Mouse (Mus musculus) T-helper 1 cell (primary cell): Measurements from ENCODE around the gene Ckb.
"Not testable (repeated sequence)": the region's sequence is repeated elsewhere in the genome, so short reads cannot be mapped to it uniquely, and the experiment has no call there.

Experiments used
- in situ Hi-C: fragments of 300-600 bp; cut with MboI, MseI; formaldehyde crosslinking; loops from one replicate; pipeline ENCODE4 v1.15.1; 2025; ENCODE audit warnings: high pct_unique_total_duplicates

Ckb gene

DNA sequence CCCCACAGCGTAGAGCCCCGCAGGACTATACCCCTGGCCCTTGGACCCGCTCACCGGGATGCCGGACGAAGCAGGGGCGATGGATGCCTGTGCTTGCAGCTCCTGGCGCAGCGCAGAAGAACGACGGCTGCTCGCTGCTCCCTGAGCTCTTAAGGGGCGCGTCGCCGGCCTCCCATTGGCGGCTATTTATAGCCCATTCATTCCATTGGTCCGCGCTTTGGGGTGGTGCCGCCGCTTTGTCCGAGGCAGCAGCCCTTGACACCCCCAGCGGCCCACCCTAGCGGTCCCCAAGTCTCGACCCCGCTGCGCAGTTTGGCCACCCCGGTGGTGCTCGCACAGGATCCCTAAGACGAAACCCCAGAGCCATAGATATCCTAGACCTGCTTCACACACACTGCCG lies at the start of gene Ckb:
TSS of gene Ckb (minus strand) at position 163 of the 400 bp plus-strand sequence.
- in situ Hi-C loops = loop anchor here (10.0 kb wide), 1 partner anchor 983 kb away; no protein-coding TSS in a partner anchor

DNA sequence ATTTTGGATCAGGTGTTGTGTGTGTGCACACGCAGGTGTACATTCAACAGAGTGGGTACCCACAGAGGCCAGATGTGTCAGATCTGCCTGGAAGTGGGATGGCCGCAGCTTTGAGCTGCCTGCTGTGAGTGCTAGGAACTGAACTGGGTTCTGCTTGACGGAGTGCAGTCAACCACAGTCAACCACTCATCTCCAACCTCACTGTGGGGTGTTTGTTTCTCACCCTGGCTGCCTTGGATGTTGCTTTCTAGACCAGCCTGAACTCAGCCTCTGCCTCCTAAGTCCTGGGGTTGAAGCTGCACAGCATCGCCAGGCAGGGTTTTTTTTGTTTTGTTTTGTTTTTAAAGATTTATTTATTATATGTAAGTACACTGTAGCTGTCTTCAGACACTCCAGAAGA lies 48.1 kb upstream of the Ckb start:
- in situ Hi-C loops = no loop called here

DNA sequence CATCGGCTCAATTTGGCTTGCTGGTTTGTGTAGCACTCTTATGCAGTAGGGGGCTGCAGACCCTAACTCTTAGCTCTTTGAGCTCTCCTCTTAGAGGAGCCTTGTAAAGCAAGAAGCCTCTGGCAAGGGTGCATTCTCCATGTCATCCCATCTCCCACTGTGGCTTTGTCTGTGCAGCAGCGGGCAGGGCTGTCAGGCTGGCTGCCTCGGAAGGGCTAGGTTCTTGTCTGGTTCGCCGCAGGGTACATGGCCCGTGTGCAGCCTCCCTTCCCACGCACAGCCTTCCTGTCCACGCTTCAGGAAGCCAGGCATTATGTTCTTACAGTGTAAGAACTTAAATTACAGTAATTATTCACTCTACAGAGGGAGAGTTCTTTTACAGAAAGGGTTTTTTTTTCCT lies 46.5 kb upstream of the Ckb start:
- in situ Hi-C loops = no loop called here

DNA sequence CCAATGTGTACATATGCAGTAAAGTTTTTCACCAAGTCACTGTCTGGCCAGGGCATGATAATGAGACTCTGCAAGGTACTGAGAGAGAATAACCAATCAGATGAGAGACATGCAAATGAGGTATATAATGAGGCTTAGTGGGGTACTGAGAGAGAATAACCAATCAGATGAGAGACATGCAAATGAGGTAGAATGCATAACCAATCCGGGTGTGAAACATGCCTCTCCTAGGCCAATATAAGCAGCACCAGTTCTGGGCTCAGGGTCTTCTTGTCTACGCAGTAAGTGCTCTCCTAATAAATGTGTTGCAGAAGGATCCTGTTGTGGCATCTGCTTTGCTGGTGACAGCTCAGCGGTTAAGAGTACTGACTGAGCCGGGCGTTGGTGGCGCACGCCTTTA lies 44.4 kb upstream of the Ckb start:
- in situ Hi-C loops = no loop called here

DNA sequence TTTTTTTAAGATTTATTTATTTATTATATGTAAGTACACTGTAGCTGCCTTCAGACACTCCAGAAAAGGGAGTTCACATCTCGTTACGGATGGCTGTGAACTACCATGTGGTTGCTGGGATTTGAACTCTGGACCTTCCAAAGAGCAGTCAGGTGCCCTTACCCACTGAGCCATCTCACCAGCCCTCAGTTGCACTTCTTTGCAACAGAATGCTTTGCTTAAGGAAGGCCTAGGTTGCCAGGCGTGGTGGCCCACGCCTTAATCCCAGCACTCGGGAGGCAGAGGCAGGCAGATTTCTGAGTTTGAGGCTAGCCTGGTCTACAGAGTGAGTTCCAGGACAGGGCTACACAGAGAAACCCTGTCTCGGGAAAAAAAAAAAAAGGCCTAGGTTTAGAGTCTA lies 41.7 kb upstream of the Ckb start:
- in situ Hi-C loops = not testable (repeated sequence)

DNA sequence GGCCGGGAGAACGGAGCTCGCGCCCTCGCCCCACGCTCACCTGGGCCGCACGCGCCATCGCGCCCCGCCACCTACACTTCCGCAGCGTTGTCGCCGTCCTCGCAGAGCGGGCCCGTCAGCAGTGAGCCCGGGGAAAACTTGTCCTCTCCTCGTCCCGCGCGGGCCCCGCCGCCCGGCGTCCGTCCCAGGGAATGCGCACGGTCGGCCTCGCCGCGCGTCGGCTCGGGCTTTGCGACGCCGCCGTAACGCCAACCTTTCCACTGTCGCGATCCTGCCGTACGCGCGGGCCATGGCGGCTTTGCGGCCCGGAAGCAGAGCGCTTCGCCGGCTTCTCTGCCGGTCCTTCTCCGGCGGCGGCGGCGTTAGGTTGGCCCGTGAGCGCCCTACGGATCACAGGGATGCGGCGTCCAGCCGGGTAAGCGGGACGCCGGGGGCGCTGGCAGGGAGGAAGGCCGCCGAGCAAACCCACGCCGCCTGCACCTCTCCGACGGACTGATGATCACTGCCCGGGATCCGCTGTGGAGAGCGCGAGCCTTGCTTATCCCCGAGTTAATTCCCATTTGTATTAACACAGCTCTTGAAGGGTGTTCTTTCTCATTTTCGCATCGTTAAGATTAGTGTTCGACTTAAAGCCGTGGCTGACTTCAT lies 41.0 kb upstream of the Ckb start, which contains the start of the genes Bag5 and Apopt1:
TSS of gene Bag5 (minus strand) at position 254 of the 648 bp plus-strand sequence.
TSS of gene Apopt1 (plus strand) at position 258 of the 648 bp plus-strand sequence.
- in situ Hi-C loops = no loop called here

DNA sequence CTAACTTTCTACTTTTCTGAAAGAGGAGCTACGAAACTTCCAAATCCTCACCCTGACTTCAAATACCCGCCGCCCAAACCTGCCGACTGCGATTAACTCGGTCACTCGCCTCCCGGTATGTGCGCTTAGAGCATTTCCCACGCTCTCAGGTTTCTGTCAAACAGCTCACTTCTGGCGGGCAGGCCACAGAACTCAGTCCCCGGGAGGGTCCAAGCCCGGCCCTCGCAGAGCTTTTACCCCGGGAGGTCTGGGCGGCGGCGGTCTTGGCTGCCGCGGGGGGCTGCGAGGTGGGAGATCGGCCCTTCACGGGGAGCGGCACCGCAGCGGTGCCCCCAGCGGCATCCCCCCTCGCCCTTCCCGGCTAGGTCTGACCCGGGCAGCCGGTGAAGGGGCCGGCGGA lies 40.3 kb upstream of the Ckb start:
- in situ Hi-C loops = no loop called here

DNA sequence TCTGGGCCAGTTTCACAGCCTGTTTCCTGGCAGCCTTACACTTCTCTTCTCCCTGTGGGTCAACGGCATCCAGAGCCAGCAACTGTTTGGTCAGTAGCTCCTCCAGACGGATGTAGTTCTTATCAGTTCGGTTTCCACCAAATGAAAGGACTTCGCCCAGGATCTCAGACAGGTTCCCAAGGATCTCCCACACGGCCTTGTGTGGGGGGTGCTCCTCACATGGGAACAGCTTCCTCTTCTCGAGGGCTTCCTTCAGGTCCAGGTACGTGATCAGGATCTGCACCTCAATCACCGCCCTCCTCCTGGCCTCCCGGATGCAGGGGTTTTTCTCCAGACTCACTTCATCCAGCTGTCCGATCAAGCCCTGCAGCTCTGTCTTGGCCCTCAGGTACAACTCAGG lies 38.0 kb upstream of the Ckb start:
- in situ Hi-C loops = no loop called here

DNA sequence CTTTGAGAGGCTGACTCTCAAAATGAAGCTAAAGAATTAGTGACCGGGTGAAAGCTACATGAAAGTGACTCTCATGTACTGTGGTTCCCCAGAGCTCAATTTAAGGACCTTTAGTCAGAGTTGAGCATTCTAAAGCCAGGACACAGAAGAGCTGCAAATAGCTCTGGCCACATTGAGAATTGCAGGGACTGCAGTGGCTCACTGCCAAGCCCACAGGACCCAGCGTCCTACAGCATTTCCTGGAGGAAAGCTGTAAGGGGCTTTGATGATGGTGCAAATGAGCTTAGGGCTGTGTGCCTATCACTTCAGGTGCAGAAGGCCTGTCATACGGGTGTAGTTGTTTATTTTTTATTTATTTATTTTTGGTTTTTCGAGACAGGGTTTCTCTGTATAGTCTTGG lies 36.0 kb upstream of the Ckb start:
- in situ Hi-C loops = no loop called here

DNA sequence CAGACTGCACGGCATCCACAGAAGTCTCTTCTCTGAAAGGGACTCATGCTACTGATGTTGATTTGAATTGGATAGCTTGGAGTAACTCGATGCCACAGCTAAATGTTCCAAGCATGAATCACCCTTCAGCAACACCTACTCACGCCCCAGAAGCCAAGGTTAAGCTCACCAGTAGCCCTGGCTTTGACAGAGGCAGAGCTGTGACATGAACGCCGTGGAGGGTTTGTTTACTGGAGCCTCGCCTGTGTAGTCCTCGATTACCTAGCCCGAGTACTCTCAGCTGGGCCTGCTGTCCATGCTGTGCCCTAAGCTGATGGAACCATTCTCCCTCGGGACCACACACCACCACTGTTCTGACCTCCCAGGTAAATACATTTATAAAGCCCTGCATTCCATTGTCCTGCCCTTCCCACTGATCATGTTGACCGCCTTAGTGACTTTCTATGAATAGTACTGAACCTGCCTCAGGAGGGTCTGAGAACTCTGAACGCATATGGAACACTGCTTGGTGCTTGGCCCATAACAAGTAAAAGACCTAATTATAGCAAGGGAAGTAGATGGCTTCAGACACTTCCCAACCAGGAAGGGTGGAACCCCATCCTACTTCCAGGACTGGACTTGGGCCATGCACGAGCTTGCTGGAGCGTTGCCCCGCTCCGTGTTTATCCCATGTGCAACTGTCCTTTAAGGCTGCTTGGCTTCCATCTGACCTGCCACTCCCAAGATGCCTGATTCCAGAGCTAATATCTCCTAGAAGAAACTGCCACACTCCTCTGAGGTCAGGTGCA lies 33.2 kb upstream of the Ckb start:
- in situ Hi-C loops = no loop called here

DNA sequence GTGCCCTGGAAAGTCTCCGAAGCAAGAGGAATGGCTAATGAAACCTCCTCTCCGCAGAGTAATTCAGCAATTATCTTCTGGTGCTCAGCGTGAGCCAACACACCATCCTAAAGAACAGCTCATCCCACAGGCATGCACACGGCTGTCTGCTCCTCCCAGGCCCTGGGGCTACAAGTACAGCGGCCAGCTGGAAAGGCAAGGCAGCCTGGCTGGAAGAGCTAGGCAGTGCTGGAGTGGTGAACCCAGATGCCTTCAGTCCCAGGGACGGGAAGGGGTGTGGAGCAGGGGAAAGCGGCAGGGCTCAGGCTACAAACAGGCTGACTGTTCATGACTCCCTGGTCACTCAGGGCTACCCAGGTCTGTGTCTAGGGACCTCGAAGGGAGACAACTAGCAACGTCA lies 32.5 kb upstream of the Ckb start:
- in situ Hi-C loops = loop anchor here (5.0 kb wide), 1 partner anchor 37 kb away; no protein-coding TSS in a partner anchor

DNA sequence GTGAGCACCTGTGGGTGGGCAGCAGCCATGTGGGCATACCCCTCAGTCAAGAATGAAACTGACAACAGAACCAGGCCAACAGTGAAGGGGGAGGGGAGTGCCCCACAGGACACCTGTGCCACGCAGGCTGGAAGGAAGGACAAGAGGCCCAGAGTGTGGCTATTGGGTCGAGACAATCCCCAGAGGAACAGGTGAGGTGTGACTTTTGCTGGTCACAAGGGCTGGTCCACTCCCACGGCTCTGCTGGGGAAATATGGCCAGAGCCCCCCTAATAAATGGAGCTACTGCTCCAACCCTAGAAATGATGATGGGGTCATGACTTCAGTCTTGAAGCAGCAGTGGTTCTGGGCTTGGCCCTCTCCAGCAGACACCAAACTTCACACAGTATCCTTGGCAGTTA lies 31.2 kb upstream of the Ckb start:
- in situ Hi-C loops = loop anchor here (5.0 kb wide), 1 partner anchor 36 kb away; no protein-coding TSS in a partner anchor

DNA sequence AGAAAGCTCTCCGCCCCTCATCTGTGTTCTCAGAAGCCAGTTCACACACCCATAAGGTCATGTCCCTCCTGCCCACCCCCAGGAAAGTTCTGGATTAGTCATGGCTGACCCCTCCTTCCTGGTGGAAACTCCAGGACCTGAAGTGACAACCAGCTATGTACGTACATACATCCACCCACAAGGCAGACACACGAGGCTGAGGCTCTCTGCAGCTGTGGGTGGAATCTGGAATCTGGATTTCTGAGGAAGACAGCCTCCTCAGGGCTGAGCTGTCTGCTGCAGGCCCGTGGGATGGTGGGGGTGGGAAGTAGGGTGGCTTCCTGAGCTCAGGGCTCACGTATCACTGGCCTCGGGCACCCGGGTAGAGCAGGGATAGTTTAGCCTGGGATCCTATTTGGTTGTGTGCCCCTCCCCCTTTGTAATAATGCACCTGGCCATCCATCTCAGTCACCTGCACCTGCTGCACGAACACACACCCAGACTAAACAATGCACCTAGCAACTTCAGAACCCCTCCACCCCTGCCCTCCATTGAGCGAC lies 28.9 kb upstream of the Ckb start:
- in situ Hi-C loops = loop anchor here (5.0 kb wide), 1 partner anchor 34 kb away; no protein-coding TSS in a partner anchor

DNA sequence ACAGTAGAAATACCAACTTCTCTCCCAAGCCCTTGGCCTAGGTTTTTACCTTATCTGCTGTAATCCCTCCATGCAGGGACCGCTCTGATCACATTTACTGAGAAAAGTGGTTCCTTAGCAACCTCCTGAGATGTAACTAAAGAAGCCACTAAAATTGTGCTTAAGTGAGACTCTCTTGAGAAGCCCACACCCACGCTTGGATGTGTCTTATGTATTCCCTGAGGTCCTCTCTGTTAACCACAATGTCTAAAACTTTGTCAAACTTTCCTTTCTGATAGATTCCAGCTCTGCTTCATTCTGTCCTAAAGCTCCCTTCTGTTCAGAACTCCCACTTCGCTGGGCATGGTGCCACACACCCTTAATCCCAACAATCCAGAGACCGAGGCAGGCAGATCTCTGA lies 27.4 kb upstream of the Ckb start:
- in situ Hi-C loops = no loop called here

DNA sequence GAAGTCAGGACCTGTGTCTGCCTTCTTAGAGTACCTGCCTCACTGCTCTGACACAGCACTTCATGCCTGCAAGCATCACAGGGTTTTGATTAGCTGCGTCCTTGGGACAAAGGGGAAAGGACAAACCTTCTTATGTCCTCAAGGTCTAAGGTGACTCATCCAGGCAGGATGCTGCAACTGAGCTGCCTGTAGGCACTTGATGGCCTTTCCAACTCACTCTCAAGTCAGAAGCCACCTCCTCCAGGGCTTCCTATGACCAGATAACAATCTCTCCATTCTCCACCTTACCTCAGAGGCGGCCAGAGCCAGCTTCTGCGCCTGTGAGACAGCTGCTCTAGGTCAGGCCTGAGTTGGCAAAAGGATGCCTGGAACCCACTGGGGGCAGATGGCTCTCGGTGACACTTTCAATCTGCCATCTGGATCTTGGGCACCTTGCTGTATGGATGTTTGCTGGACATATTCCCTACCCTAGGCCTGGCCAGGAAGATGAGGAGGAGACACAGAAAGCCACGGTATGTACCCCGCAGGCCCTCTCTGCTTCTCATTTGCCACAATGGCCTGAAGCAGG lies 26.3 kb upstream of the Ckb start:
- in situ Hi-C loops = no loop called here

DNA sequence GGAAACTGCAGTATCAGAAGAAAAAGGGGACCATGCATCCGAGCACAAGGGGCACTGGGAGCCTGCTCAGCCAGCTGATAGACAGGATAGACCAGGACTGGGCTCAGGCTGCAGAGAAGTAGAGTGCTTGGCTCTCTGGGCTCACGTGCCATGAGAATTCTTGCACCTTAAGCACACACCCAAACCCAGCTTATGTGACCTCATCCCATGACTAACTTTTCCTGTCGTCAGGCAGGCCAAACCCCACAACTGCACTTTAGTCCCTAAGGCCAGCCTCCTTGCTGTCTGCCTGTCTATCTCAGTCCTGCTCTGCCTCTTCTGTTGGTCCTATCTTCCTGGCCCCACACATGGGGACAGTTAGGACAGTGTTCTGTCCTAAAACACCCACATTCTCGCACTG lies 25.6 kb upstream of the Ckb start:
- in situ Hi-C loops = no loop called here

DNA sequence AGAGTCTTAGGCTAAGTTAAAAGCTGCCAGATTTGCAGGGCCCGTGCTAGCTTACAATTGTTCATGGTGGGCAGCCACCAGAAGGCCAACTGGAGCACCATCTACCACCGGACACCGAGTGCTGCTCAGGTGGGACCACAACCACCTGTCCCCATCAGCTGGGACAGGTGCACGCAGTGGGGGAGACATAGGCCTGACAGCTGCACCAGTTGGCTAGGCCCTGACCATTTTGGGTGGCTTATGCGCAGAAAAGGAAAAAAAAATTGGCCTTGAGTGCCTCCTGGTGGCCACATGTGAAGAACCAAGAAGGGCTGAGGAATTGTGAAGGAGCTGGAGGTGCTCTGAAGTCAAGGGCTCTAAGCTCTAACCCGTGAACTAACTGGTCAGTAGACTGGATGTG lies 24.1 kb upstream of the Ckb start:
- in situ Hi-C loops = no loop called here

DNA sequence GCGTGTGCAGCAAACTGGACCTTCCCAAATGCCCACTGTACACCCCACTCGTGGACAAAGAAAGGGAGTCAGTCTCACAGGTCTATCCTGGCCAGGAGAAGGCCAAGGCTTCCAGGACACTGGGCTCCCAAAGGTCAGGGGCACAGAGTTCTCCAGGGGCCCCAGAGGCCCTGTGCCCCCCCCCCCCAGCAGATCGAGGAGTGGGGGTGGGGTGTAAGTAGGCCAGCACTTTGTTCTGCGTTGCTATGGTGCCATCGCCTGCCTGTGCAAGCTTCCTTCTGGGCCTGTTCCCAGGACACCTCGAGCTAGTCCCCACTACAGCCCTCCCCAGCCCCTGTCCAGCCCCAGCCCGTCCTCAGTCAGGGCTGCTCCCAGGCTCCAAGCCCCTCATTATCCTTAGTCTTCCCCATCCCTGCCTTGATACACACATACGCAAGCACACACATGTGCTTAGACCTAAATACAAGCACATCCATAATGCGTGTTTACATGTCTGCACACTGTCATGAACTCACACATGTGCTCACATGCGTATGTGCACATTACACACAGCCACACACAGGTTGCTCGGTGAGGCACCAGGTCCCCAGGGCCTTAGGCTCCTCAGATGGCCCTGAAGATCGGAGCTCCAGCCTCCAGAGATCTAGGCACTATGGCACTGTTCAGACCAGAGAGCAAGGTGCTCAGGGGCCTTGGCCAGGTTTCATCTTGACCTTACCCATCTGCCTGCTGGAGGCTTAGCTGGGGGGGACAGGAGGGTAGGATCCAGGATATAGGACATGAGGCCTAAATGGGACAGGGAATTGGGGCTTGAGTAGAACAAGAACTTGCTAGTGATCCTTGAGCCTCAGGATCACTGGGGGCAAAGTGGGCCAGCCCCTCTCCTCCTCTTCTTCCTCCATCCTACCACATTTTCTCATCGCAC lies 23.0 kb upstream of the Ckb start:
- in situ Hi-C loops = no loop called here

DNA sequence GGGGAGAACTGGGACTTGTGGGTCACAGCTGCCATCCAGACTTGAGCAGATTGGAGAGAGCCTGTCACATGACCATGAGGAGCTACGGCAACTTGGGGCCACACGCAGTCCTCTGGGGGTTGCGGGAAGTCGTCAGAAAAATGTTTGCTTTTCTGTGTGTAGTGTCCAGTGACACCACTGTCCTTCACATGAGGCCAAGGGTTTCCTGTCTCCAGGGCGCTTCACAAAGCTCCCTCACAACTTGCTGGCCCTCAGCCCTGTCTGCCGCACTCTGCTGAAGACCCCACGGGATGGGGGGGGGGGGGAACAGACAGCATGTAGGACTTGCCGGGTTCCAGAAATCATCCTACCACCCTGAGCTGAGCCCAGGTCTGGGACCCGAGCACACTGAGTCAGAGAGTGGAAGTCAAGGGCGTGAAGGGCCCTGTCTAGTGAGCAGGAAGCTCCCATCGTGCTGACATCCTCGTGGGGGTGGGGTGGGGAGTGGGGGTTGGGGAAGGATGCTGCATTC lies 22.2 kb upstream of the Ckb start:
- in situ Hi-C loops = no loop called here

DNA sequence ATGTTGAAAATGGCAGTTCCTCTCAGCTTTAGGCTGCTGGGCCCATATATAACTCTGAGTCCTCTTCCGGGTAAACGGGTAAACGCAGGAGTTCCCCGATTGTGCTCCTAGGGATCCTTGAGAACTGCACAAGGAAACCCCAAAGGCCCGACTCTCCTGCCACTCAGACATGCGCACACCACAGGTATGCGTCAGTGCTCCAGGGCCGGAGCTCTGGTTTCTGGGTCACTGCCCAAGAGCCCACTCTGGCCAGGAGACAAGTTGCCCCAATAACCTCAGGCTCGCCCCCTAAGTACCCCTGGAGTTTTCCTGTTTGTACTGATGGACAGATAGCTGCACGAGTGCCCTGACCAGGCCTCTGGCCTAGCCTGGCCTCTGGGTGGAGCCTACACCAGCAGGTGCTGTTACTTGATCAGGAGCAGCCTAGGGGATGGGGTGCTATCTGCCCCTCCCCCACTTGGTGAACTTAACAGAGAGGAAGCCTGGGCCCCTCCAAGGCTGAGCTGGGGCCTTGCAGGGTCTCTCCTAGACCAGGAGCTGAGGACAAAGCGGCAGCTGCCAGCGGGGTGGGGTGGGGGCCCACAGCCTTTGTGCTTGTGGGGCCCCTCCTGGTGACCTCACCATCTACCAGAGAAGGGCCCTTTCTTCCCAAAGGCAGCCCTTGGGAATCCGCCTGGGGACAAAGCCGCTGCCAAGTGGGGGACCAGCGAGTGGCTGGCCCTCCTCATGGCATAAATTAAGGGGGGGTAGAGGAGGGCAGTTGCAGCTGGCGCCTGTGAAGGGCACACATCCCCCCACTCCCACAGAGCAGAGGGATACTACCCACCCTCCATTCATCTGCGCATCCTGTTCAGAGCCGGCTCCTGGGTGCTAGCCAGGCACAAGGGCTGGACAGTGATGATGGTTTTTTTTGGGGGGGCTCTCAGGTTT lies 21.5 kb upstream of the Ckb start:
- in situ Hi-C loops = no loop called here
